Mouse (Mus musculus): Measurements from ENCODE around the gene Gm21973.

Gene Gm21973

DNA sequence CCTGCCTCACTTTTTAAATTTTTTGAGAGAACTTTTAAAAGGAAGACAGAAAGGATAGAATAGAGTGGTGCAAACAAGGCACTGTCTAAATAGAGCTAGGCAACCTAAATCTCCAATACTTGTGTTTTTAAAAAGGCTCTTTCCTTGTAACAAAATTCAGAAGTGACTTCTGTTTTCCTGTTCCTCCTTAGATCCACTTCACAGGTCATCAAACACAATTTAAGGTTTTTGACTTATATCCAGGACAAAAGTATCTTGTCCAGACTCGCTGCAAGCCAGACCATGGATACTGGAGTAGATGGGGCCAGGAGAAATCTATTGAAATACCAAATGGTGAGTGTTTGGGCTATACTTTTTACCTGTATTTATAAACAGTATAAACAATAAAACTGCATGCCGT lies at the start of gene Gm21973:
Gene Gm21973, plus strand, starts transcription at position 301 of the 400 bp plus-strand sequence.
- DNase-seq (ENCODE audit: extremely low read depth, low read depth), result no peak

DNA sequence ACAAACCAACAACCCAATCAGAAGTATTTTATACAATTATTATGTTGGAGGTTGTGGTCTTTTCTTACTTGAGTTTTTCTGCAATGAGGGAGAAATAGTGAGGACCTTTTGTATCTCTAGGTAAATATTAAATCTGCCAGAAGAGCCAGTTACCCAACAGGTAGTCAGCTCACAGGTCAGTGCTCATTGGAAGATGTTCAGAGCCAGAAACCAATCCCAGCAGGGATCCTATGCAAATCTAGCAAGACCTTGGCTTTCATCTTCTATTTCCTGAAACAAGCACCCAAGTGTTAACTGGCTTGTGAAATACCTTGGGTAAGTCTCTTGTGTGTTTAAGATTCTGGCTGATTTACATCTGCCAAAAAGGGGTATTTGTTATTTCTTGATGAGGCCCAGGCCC lies 48.8 kb upstream of the Gm21973 start:
- DNase-seq (ENCODE audit: extremely low read depth, low read depth), result no peak

DNA sequence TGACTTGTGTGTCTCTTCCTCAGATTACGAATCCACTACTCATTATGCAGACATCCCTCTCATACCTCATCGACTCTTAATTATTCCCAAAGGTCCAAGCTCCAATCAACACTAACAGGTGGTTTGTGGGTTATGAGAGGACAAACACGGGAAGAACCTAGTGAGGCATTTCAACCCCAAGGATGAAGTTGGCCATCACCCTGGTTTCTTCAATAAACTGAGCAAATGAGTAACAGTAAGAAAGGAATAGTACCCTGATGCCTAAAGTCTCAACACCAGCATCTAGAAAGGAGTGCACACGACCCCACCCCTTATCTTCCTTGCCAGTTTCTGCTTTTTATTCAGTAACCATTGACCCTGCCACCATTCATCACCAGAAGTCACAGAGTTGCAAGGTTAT lies 47.7 kb upstream of the Gm21973 start:
- no peak for DNase-seq (ENCODE audit: extremely low read depth, low read depth)

DNA sequence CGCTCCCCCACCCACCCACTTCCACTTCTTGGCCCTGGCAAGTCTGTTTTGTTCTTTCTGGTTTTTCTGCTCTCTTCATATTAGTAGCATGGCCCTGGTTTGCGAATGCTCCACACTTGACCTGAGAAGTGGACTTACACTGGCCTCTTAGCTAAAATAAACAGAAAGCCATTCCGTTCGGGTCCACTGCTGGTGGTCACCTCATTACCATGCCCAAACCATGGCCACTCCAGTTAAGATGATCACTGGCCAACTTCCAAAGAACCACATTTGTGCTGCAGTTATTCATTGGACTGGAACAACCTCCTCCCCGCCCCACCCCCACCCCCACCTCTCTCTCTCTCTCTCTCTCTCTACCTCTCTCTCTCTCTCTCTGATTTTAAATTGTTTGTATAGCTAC lies 43.6 kb upstream of the Gm21973 start:
- no peak for DNase-seq (ENCODE audit: extremely low read depth, low read depth)

DNA sequence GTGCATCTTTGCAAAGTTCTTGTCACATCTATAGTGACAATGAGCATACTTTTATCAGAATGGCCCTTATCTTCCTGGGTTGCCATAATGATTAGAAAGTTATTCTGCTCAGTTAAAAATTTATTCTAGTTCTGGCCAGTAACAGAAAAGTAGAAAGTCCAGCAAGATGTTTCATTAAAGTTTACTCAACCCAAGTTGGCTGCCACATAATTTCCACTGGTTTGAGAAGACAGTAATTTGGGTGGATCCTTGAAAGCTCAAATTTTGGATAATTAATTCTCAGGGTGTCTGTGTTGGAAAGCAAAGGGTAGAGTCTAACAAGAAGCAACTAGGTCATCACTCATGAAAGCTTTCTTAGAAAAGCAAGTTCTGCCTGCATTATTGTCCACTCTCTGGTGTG lies 41.5 kb upstream of the Gm21973 start:
- no peak for DNase-seq (ENCODE audit: extremely low read depth, low read depth)

DNA sequence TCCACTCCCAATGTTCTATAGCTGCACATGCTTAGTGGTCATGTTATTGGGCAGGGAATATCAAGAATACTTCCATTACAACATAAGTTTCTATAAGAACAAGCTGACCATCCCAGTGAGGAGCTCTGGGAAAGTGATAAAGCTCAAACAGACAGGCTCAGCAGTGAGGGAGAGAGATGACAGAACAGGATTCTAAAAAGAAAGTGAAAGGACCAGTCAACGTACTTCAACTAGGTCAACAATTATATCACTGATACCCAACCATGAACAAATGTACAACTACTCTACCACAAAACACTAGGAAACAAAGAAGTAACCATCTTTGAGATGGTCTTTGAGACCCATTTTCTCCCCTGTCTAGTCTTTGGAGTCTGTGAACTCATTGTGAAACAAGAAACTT lies 28.6 kb upstream of the Gm21973 start:
- DNase-seq (ENCODE audit: extremely low read depth, low read depth), result no peak

DNA sequence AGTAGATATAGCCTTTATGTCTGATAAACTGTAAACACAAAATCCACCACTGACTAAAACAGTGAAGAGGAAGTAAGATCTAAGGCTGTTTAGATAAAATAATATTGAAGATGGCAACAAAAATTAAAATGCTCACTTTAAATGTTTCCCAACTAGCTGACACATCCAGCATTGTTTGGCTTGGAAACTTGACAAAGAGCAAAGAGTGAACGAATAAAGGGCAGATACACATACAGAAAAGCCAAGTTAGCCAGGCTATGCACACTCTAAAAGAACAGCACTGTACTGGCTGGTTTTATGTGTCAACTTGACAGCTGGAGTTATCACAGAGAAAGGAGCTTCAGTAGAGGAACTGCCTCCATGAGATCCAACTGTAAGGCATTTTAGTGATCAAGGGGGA lies 27.1 kb upstream of the Gm21973 start:
- DNase-seq (ENCODE audit: extremely low read depth, low read depth), result no peak

DNA sequence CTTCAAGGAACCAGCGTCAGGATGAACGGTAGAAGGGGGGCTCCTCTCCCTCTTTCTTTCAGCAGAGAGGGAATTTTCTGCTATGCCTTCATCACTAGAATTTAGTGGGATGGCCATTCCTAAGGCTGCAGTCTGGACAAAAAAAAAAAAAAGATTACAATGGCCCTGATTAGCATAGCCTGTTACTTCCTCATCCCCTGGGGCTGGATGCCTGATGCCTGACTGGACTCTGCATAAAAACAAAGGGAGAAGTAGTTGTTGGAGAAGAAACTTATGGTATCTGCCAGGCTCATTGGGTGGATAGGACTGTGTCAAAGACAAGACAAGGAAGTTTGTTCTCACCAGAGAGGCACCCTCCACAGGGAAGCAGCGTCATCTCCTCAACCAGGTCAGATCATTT lies 25.7 kb upstream of the Gm21973 start:
- no peak for DNase-seq (ENCODE audit: extremely low read depth, low read depth)

DNA sequence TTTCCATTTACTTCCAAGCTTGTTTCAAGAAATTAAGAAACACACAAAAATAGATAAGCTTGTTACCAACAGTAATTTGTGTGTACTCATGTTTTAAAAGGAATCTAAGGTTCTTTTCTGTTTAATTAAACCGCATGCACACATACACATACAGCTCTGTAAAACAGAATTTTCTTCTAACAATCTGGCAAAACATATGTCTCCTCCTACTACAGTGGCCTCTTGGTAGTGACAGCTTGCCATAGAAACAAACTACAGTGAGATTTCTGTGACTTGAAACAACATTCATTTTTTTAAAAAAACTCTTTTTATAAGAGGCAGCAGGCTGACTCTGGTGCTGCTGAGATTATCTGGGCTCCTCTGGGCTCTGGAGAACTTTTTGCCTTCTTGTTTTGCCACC lies 18.7 kb upstream of the Gm21973 start:
- DNase-seq (ENCODE audit: extremely low read depth, low read depth), result no peak

DNA sequence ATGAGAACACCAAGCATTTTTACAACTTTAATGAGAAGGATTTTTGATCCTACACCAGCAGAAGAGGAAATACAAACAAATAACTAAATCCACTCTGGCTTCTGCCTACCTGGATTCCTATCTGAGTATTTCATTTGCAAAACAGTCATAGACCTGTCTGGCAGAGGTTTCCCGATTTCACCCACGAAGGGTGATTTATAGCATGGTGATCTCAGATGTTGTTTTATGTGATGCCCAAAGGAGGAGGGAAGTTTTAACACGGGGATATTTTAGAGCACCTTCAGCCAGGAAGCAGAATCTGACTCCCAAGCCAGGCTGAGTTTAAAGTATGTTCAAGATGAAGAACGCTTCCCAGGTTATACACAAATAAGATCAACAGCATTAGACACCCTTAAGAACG lies 13.4 kb upstream of the Gm21973 start:
- DNase-seq (ENCODE audit: extremely low read depth, low read depth), result no peak

DNA sequence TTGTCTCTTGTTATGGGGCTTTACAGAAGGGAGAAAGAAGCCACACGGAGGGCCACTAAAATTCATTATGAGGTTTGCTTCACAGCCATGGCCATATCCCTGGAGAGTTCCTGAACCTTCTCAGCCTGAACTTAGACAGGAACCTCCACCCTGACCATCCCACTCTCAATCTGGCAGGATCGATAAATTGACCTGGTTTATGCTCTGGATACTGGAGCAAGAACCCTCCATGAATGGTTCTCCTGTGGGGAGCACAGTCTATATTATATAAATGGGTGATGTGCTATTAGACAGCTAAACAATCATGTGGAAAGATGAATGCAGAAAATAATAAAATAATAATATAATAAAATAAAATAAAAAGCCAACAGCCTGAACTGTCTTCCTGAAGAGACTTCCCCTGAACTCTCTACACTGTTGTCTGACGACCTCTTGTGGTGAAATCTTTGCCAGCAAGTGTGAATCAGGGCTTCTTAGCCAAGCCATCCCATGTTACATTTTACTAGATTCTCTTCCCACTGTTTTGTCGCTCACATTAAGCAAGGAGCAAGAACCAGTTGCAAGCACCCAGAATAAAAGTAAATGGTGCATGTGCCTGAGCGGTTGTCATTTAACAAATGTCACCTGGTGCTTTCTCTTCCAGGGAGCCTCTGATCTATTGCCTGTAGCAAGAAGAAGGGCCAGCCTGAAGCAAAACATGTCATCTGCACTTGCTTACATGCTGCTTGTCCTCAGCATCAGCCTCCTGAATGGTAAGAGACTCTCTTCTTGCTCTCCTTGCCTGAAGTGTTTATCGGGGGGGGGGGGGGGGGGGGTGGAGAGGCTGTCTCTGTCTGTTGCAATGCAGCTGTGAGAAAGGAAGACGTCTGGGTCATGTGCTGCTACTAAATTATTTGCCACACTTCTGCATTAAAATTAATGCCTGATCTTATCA lies 11.4 kb upstream of the Gm21973 start:
- peak; percentile 7 for DNase-seq (ENCODE audit: extremely low read depth, low read depth)

DNA sequence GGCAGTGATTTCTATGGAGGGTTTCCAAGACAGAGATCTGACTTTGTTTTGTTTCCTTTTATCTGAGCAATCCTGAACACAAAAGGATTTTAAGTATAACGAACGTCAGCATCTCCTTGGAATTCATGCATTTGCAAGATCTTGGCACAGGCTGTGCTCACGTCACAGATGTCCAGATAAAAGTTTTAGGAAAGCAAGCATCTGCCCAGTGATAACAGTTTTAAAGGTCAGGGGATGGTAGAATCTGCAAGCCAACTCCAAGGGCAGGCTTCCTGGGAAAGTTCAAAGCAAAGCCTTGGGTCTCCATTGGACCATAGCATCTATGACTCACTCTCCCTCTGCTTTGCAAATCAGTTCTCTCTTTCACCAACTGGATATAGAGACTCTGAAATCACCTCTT lies 5.4 kb downstream of the Gm21973 start:
- DNase-seq (ENCODE audit: extremely low read depth, low read depth), result no peak

DNA sequence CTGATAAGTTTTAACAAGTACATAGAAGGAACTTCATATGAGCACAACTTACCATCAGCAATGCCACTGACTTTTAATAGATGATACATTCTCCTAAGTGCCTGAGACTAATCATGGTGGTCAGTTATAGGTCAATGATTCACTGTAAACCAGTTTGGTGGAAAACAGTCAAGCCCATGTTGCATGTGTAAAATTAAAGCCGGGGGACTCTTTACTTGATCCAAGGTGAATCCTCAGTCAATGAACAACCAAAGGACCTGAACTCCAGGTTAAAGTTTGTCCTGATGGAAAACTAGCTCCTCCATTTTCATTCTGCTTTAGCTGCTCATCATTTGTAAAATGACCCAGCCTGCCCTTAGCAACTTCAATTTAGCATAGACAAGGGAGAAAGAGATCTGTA lies 7.4 kb downstream of the Gm21973 start:
- DNase-seq (ENCODE audit: extremely low read depth, low read depth), result no peak

DNA sequence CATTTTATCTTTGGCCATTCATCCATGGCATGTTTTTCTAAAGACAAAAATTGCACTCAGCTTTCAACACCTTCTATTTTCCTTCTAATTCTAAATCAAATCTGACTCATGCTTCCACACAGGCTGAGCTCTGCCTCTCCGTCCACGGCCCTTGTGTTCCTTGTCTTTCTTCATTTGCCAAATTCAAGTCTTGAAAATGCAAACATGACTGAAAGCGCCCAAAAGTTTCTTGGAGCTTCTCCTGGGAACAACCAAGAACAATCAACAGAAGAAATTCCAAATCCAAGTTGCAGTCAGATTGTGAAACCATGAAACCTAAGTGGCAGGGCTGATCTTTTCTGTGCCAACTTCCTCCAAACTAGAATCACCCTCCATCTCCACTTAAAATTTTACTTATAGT lies 13.4 kb downstream of the Gm21973 start:
- DNase-seq (ENCODE audit: extremely low read depth, low read depth), result no peak

DNA sequence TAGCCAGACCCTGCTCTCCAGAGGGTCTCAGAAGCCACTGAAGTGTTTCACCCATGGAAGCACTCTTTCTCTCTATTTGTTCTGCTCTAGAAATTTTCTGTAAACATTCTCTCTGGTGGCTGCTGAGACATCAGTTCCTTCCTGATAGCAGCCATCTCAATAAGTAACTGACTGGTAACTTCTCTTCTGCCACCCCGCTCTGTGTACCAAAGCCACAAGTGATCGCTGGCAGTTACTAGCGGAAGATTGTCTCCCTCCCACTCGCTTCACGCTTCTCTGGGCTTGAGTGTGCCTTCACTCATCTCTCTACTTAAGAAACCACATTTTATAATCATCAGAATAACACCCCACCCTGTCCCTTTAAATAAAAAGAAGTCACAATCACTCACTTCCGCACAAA lies 21.9 kb downstream of the Gm21973 start:
- DNase-seq (ENCODE audit: extremely low read depth, low read depth), result no peak

DNA sequence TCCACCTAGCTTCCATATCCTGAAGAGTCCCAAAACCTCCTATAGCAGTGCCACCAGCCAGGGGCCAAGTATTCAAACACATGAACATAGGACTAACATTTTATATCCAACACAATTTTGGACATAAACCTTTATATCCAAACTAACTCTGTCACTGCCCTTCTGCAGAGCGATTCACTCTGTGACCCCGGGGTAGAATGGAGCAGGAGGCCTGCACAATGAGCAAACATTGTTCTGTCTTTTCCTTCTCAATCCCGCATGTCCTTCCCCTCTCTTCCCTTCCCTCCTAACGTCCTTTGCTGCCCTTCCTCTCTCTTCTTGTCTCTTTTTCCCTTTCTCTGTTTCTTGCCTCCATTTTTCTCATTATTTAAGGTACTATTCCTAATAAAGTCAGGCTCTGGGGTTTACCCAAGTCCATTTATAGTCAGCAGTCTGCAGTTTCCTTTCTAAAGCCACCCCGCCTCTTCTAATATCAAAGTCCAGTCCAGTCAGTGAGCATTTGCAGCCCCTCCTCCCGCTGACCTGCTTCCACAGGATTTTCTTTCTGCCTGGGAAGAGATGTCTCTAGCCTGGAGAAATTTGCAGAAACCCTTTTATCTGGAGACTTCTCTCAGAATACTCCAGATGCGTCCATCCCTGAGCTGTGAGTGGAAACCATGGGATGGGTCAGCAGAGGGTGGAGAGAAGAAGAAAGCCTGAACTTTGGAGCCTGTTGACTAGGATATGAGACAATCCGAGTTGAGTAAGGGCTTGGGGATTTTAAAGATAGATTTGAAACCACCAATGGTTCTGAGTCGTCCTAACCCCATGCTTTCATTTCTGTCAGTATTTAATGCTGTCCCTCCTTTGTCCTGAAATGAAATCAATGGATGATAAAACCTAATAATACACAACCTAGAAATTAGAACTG lies 33.1 kb downstream of the Gm21973 start, which contains the start of gene Agxt2:
Gene Agxt2, plus strand, starts transcription at position 494 of the 910 bp plus-strand sequence.
- no peak for DNase-seq (ENCODE audit: extremely low read depth, low read depth)

DNA sequence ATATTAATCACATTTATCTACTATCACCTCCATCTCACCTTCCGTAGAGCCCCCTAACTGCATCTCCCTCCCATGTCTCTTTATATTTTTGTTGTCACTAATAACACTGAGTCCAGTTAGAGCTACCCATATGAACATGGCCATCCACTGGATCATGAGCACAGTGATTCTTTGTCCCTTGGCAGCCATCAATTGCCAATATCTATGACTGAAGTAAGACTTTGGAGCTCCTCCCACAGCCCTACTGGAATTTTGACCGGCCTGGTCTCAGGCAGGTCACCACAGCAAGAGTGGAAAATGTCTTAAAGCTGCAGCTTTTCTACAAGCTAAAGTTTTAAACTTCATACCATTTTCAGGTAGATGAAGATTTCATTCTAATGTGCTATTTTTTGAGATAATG lies 41.2 kb downstream of the Gm21973 start:
- DNase-seq (ENCODE audit: extremely low read depth, low read depth), result no peak

DNA sequence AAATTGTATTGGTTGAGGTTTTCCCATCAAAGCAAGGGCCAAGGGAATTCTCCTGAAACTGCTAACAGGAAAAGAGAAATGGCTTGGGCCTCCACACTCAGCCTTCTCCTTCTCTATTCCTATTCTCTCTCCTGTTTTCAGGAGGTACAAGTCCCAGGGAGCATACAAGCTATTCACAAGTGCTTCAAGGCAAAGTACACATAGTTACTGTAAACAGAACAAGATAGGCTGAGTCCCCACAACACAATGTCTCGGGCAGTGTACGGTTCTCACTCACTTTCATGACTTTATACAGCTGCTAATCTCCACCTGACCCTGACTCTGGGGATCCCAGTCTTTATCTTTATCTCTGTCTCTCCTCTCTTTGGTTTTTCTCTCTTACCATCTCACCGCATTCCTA lies 50.2 kb downstream of the Gm21973 start:
- DNase-seq (ENCODE audit: extremely low read depth, low read depth), result no peak

DNA sequence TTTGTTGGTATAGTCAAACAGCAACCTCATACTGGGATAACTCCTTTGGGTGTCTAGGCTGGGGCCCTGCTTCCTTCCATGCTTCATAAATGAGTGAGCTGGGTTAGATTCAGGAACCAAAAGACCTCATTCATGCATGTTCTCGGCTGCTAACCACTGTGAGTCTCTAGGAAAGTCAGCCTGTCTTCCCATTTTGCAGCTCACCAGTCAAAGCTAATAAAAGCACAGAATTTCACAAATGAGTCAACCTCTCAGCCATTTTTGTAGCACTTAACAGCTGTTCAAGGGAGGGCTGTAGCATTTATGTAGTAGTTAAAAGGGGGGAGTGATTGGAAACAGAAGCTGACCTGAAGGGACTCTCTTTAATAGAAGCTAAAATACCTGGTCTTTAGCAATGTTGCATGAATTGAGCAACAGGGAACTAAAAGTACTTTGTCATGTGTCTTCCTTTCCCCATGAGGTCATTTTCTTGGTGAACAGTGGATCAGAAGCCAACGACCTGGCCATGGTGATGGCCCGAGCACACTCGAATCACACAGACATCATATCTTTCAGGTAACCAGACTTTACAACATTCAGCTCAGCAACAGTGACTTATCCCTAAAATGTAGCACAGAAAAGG lies 53.3 kb downstream of the Gm21973 start:
- no peak for DNase-seq (ENCODE audit: extremely low read depth, low read depth)

DNA sequence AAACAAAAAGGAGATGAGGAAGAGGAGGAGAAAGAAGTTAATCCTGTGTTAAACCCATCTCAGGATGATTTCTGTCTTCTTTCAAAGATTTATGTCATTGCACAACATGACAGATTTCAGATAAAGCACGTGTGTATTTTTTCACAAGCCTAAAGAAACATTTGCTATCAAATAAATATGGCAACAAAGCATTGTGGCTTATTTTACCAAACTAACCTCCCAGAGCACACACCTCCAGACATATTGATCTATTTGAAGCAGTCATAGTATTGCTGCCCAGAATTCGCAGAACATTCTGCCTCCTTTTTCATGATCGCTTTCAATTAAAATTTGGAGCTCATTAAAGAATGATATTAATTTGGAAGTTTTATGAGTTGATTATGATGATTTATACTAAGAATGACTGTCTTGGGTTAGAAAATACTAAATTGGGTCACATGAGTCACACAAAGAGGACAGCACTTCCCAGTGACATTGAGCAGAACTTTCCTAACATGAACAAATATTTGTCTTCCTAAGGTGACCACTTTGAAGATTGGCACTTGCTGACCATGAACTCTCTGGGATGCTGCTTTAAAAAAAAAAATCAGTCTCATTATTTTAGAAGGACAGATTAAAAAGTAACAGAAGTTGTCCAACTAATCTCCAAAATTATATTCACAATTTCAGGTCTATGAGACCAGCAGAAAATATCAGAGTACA lies 54.7 kb downstream of the Gm21973 start:
- DNase-seq (ENCODE audit: extremely low read depth, low read depth), result no peak

DNA sequence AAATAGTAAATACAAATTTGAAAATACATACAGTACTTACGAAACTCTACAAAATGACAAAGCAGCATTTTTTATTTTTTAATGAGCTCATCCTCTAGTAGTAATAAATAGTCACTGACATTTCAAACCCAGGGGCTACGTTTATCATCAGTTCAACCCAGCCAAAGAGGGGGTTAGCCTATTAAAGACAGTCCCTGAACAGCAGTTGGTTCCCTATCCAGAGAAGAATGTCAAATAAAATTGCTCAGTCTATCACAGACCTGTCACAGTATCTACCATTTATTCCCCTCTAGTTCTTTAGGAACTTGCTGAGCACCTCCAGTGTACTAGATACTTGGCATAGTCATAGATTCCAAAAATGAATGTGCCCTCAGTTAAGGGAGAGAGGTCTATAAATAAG lies 62.1 kb downstream of the Gm21973 start:
- no peak for DNase-seq (ENCODE audit: extremely low read depth, low read depth)
